Mouse (Mus musculus) limb, embryonic 10.5 days (tissue): ENCODE measurements at regions not wholly inside any gene's neighbourhood (a gene's known extent, or its start where the extent isn't known, plus 50 kb on each side); places are given as distances from the start of the nearest gene placed in this dataset.

Experiments
- DNase-seq: peaks from one replicate; pipeline ENCODE4 v3.0.0-alpha.2; 2017; ENCODE audit warnings: low spot score
- H3K27ac ChIP-seq: fragments of 300-500 bp; sonication (generic); 2 replicates; pipeline ENCODE4 v1.5.1; 2016; ENCODE audit warnings: mild to moderate bottlenecking
- H3K27me3 ChIP-seq: fragments of 300-500 bp; sonication (generic); 2 replicates; pipeline ENCODE4 v1.6.1; 2016; ENCODE audit warnings: low read depth, mild to moderate bottlenecking; ENCODE audit not compliant: poor library complexity, severe bottlenecking
- H3K36me3 ChIP-seq: fragments of 300-500 bp; sonication (generic); 2 replicates; pipeline ENCODE4 v1.6.1; 2016; ENCODE audit warnings: mild to moderate bottlenecking, moderate library complexity
- H3K4me1 ChIP-seq: fragments of 300-500 bp; sonication (generic); 2 replicates; pipeline ENCODE4 v1.6.1; 2016
- H3K4me3 ChIP-seq: fragments of 300-500 bp; sonication (generic); 2 replicates; pipeline ENCODE4 v1.5.1; 2016; ENCODE audit warnings: mild to moderate bottlenecking, moderate library complexity
- H3K9me3 ChIP-seq: fragments of 300-500 bp; sonication (generic); replicated peaks from 2 replicates; pipeline ENCODE4 v1.6.1; 2016; ENCODE audit warnings: mild to moderate bottlenecking
- WGBS: fragments of 180-500 bp; shearing (Covaris S2); methylation state at CpG from one replicate; pipeline ENCODE4 v1.1.7; 2016; 5-methylcytosine and 5-hydroxymethylcytosine counted together

DNA sequence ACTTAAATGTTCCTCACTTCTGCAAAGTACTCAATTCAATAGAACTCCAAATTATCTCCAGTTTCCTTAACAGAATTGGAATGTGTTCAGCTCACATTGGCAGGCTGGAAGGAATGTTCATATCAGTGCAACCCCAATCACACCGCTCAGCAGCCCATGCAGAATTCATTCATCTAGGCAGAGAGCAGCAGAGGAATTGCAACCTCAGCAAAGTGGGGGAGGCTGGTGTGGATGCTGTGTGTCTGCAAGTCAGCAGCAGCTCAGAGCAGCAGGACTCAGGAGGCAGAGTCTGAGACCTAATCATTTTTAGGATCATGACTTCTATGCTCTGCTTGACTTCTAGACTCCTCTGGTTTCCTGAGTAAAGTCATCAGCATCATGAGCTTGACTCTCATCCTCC lies 100.7 kb upstream of the Chrna7 start:
- no peak overlapping the region for H3K27ac ChIP-seq
- 94% methylated on average over 1 of the region's 1 CpGs for WGBS
- no peak overlapping the region for H3K4me3 ChIP-seq
- no peak for DNase-seq
- no peaks in the 10 kb centered on the region for H3K9me3 ChIP-seq
- no peaks in the 10 kb centered on the region for H3K36me3 ChIP-seq
- H3K4me1 ChIP-seq = no peaks in the 10 kb centered on the region
- H3K27me3 ChIP-seq = no peaks in the 10 kb centered on the region

DNA sequence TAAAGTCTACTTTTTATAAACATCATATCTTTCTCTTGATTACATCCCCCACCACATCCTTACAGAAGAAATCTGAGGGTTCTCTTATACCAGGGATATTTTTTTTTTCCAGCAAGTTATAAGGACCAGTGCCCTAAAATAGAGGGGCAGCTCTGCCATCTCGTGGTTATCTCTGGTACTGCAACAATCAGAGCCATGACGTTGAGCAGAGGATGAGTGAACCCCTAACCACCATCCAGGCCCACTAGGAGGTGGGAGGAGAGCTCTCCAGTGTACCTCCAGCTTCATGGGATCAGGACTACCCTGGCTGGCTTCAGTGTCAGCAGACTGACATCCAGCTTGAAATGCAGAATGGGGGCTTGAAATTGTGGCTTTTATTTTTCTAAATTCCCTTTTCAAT lies 107.2 kb upstream of the Chrna7 start:
- Histone ChIP-seq H3K4me1 (no peaks in the 10 kb centered on the region), H3K27me3 (no peaks in the 10 kb centered on the region), H3K4me3 (no peak overlapping the region), H3K9me3 (no peaks in the 10 kb centered on the region), H3K36me3 (no peaks in the 10 kb centered on the region), H3K27ac (no peak overlapping the region)
- WGBS = 2% methylated on average over 2 of the region's 2 CpGs
- peak; percentile 68 for DNase-seq

DNA sequence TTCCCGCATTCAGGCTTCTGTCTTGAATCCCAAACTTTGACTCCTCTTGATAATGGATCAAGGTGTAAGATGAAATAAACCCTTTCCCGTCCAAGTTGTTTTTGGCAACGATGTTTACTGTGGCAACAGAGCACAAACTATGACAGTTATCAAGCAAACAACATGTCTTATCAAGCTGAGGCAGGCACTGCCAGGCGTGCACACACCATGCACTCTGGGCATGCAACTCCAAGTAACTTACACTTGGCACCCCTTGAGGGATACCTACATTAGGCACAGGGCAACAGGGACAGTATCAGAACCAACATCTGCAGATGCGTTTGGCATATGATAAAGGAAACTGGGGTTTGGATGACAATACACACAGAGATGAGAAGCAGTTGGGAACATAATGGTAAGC lies 108.8 kb upstream of the Chrna7 start:
- Histone ChIP-seq H3K27ac (no peak overlapping the region), H3K36me3 (no peaks in the 10 kb centered on the region), H3K4me3 (no peak overlapping the region), H3K9me3 (no peaks in the 10 kb centered on the region), H3K27me3 (no peaks in the 10 kb centered on the region), H3K4me1 (no peaks in the 10 kb centered on the region)
- no peak for DNase-seq
- WGBS = 83% methylated on average over 5 of the region's 5 CpGs

DNA sequence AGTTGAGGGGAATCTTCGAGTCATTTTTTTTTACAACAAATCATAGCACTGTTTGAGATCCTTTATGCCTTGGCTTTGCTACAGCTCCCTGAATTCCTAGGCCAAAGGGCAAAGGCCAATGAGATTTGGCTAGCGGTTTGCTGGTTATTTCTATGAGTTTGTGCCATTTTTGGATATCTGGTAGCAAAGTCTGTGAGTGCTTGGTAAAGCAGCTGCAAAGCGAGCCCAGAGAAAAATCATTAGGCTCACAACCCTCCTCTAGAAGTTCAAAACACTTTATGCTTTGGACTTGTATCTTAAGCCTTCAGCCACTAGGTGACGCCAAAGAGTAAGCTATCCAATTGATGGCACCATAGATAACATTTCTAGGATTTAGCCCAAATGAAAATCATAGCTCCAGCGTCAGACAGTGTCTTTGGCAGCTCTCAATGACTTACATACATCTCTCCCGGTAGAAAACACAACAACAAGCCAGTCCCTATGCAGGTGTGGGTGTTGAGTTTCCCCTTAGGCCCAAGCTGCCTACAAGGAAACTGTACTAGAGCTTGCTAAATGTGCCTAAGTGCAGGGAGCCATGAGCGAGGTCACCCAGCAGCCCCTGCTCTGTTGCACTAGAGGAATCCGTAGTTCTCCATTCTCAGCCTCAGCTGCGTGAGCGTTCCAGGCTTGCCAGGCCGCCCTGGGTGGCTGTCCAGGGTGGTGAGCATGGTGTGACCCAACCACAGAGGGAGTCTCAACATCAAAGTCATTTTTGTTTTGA lies 109.8 kb upstream of the Chrna7 start:
- WGBS = 43% methylated on average over 11 of the region's 11 CpGs
- Histone ChIP-seq H3K4me1 (no peaks in the 10 kb centered on the region), H3K4me3 (no peak overlapping the region), H3K36me3 (no peaks in the 10 kb centered on the region), H3K27me3 (no peaks in the 10 kb centered on the region), H3K9me3 (no peaks in the 10 kb centered on the region), H3K27ac (no peak overlapping the region)
- peak; percentile 40 for DNase-seq

DNA sequence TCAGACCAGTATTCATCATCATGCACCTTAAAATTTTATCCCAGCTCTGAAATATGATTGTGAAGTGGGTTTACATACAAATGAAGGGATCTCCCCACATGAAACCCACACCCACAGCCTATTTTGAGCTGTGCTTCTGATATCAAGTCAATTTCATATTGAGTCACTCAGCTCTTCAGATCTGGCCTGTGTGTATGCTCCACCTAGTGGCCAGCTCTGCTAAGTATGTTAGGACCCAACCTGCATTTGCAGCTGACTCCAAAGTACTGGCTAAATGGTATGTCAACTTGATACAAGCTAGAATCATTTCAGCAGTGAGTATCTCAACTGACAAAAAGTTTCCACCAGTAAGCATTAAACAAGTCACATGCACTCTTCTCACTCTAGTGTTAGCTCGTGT lies 109.4 kb upstream of the Otud7a start:
- DNase-seq = no peak
- H3K36me3 ChIP-seq = no peaks in the 10 kb centered on the region
- no peak overlapping the region for H3K27ac ChIP-seq
- H3K4me3 ChIP-seq = no peak overlapping the region
- H3K27me3 ChIP-seq = no peaks in the 10 kb centered on the region
- H3K9me3 ChIP-seq = no peaks in the 10 kb centered on the region
- 20% methylated on average over 1 of the region's 1 CpGs for WGBS
- no peaks in the 10 kb centered on the region for H3K4me1 ChIP-seq

DNA sequence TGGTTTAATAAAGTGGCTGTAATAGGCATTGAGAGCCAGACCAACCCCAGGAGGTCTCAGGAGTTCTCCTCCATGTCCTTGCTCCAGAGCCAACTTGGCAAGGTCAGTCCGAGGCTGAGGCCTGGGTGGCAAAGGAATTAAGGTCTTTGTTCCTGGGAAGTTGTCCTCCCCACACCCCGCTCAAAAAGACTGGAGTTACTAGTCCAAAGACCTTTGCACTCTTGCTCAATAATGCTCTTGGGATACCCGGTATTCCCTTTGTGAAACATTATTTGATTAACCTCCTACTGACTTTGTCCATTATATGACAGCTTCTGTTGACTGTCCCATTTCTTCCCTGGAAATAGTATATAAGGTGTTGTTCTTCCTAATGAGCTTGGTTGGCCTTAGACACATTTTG lies 108.5 kb upstream of the Otud7a start:
- no peak for DNase-seq
- no peak overlapping the region for H3K4me3 ChIP-seq
- no peak overlapping the region for H3K27ac ChIP-seq
- H3K4me1 ChIP-seq = no peaks in the 10 kb centered on the region
- H3K36me3 ChIP-seq = no peaks in the 10 kb centered on the region
- WGBS = 73% methylated on average over 3 of the region's 3 CpGs
- H3K9me3 ChIP-seq = no peaks in the 10 kb centered on the region
- H3K27me3 ChIP-seq = no peaks in the 10 kb centered on the region

DNA sequence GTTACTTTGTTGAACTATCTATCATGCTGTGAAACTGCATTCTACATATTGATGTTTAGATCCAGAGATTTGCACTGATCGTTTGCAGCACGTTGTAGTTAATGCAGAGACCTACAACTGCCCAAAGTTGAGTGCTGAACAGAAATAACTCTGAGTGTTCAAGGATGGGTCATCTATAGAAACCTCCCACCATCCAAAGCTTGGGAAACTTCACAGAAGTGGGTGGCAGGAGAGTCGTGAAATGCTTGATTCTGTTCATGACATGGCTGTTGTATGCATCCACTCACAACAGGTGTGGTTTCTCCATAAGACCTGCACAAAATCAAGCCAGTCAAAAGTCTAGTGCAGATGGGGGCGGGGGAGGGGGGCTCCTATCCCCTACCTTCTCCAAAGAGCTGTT lies 102.8 kb upstream of the Otud7a start:
- H3K9me3 ChIP-seq = no peaks in the 10 kb centered on the region
- no peak overlapping the region for H3K4me3 ChIP-seq
- no peaks in the 10 kb centered on the region for H3K4me1 ChIP-seq
- no peaks in the 10 kb centered on the region for H3K27me3 ChIP-seq
- no peak for DNase-seq
- H3K27ac ChIP-seq = no peak overlapping the region
- WGBS = 73% methylated on average over 4 of the region's 4 CpGs
- H3K36me3 ChIP-seq = no peaks in the 10 kb centered on the region

DNA sequence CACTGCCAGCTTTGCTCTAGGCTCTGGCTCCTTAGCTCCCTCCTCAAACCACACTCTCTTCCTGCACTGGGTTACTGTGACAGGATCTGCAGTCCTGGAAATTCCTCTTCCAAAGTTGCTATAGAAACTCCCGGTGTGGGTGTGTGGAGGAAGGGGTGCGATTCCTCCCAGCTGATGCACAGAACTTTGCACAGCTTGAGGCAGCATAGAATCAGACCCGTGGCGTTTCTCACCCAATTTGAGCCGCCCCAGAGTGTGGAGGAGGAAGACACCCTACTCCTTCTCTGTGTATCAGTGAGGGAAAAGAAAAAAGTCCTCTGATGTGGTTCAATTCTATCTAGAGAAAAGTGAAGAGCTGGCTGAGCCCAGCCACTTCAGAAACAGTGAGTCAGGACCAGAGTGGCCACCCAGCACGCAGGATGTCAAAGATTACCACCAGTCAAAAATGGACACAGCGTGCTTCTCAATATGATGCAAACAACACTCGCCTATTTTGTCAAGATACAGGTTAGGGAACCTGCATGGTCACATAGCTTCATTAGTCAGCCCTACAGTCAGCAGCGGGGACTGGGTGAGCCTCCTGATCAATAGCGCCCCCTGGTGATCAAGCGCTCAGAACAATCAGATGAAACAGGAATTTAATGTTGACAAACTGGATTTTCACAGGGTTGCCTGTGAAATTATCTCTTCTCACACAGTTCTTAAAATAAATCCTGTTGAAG lies 98.7 kb upstream of the Otud7a start:
- DNase-seq = peak; percentile 65
- H3K9me3 ChIP-seq = no peaks in the 10 kb centered on the region
- H3K27ac ChIP-seq = no peak overlapping the region
- no peaks in the 10 kb centered on the region for H3K4me1 ChIP-seq
- no peaks in the 10 kb centered on the region for H3K27me3 ChIP-seq
- WGBS = 38% methylated on average over 11 of the region's 11 CpGs
- H3K36me3 ChIP-seq = no peaks in the 10 kb centered on the region
- no peak overlapping the region for H3K4me3 ChIP-seq

DNA sequence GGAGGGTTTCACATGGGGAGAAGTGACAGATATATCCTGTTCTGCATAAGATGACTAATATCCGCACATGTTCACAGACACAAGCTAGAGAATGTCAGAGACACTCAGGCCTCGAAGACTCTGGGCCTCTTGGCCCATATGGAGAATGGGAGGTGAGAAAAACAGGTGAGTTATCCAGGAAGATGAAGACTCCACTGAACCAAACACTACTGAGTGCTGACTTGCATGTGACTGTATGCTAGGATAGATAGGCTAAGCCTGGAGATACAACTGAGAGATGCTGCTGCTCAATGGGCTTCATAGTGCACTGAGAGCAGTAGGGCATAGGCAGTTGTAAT lies 98.2 kb upstream of the Otud7a start:
- DNase-seq = no peak
- Histone ChIP-seq H3K36me3 (no peaks in the 10 kb centered on the region), H3K27ac (no peak overlapping the region), H3K4me1 (no peaks in the 10 kb centered on the region), H3K4me3 (no peak overlapping the region), H3K9me3 (no peaks in the 10 kb centered on the region), H3K27me3 (no peaks in the 10 kb centered on the region)
- WGBS = 91% methylated on average over 2 of the region's 2 CpGs
